Mouse (Mus musculus) kidney, embryonic 14.5 days (tissue): ENCODE data around the gene St6galnac4. TPM values are rescaled to one million over a fixed set of nuclear protein-coding genes. Genes with fewer than 3 reads are reported as not detected.
A peak's percentile ranks its signal among the peaks of the same experiment; 100 is the strongest.

ENCODE experiments used
- ATAC-seq: fragments of 200-750 bp; cut with Nextera tagmentation; 2 replicates; pipeline ENCODE4 v1.8.0; 2017; ENCODE audit warnings: moderate number of reproducible peaks, mild to moderate bottlenecking, moderate TSS enrichment, moderate library complexity; ENCODE audit not compliant: low FRiP score, low TSS enrichment
- H3K27ac ChIP-seq: fragments of 300-500 bp; sonication (generic); 2 replicates; pipeline ENCODE4 v1.5.1; 2014; ENCODE audit warnings: low read depth, mild to moderate bottlenecking, low read length, moderate library complexity, mixed read lengths
- H3K27me3 ChIP-seq: fragments of 300-500 bp; sonication (generic); 2 replicates; pipeline ENCODE4 v1.6.1; 2014; ENCODE audit warnings: mild to moderate bottlenecking, low read length; ENCODE audit not compliant: control insufficient read depth, insufficient read depth
- H3K36me3 ChIP-seq: fragments of 300-500 bp; sonication (generic); 2 replicates; pipeline ENCODE4 v1.6.1; 2014; ENCODE audit warnings: low read length, mixed read lengths; ENCODE audit not compliant: control insufficient read depth, insufficient read depth
- H3K4me1 ChIP-seq: fragments of 300-500 bp; sonication (generic); 2 replicates; pipeline ENCODE4 v1.6.1; 2014; ENCODE audit warnings: low read length, mixed read lengths; ENCODE audit not compliant: control insufficient read depth, insufficient read depth
- H3K4me2 ChIP-seq: fragments of 300-500 bp; sonication (generic); replicated peaks from 2 replicates; pipeline ENCODE4 v1.6.1; 2014; ENCODE audit warnings: low read depth, mild to moderate bottlenecking, low read length
- H3K4me3 ChIP-seq: fragments of 300-500 bp; sonication (generic); 2 replicates; pipeline ENCODE4 v1.5.1; 2014; ENCODE audit warnings: mild to moderate bottlenecking, low read length
- H3K9ac ChIP-seq: fragments of 300-500 bp; sonication (generic); 2 replicates; pipeline ENCODE4 v1.6.1; 2014; ENCODE audit warnings: low read depth, mild to moderate bottlenecking, low read length, moderate library complexity
- H3K9me3 ChIP-seq: fragments of 300-500 bp; sonication (generic); 2 replicates; pipeline ENCODE4 v1.6.1; 2016; ENCODE audit warnings: low read length; ENCODE audit not compliant: control insufficient read depth
- WGBS: fragments of 180-500 bp; shearing (Covaris S2); extraction: QIAGEN DNeasy Blood & Tissue Kit; methylation state at CpG from one replicate; pipeline ENCODE4 v1.1.7; 2014; 5-methylcytosine and 5-hydroxymethylcytosine counted together
- polyA plus RNA-seq: library from polyadenylated mRNA; unstranded; fragments of >200 nt; fragmentation: Nextera tagmentation; extraction: Ambion mirVana; gene quantifications from 2 replicates; pipeline ENCODE4 v1.2.1, GENCODE M21; 2014

St6galnac4 gene
- polyA plus RNA-seq, 1 experiment from 2014 or later = 20.0 TPM

DNA sequence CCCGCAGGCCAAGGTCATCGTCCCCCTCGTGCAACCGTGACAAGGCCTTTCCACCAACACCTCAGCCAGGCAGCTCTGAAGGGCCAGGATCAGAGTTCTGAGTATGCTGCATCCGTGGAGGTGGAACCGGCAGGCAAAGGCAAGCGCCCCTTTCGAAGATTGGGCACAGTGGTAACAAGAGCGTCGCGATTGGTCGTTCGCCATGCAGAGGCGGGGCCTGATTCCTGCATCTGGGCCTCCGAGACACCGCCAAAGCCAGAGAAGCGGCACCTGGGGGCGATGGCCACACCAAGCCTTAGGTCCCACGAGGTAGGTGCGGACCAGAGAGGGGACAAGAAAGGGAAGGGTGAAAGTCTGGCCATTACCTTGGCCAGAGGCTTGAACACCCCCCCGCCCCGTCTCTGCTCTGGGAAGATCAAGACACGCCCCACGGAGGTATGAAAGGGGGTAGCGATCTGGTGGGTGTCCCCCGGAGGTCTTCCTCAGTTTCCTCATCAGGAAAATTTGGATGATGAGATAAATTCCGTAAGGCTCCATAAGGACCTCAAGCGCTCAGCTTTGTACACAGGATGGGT is 11.2 kb upstream of the St6galnac4 start, which contains the start of gene 9430097D07Rik:
9430097D07Rik (minus strand) TSS at position 99 of the 575 bp plus-strand sequence.
- Histone ChIP-seq H3K9ac (peak within 1 kb of the TSS; percentile 38), H3K4me1 (peaks cover 11% of the 10 kb centered on the region)

DNA sequence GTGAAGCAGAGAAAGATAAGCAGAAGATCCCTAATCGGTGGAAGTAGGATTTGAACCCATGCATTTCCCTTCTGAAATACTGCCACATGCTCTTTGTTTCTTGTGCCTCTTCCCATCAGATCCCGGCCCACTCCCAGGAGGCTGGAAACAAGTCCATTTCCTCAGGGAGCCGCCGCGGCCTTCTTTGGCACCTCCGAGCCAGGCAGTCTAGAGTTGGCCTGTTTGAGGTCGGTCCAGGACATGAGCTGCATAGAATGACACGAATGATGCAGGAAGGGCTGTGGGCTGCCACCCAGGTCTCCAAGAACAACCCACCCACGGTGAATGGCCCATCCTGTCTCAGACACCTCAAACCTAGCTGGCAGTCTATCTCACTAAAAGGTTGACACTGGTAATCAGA is 10.4 kb upstream of the St6galnac4 start:
- Histone ChIP-seq H3K27ac (no peak overlapping the region), H3K9me3 (no peaks in the 10 kb centered on the region), H3K9ac (no peak overlapping the region), H3K4me3 (no peak overlapping the region), H3K36me3 (no peaks in the 10 kb centered on the region), H3K4me2 (no peak overlapping the region), H3K4me1 (peaks cover 7% of the 10 kb centered on the region), H3K27me3 (peaks cover 4% of the 10 kb centered on the region; the same call in 1 of the 2 replicates)
- ATAC-seq = no peak
- WGBS = 89% methylated on average over 9 of the region's 9 CpGs

More for the DNA sequence above, 11.2 kb upstream of the St6galnac4 start, which contains the start of gene 9430097D07Rik:
- peak; percentile 55 for ATAC-seq
- peaks cover 4% of the 10 kb centered on the region; the same call in 1 of the 2 replicates for H3K27me3 ChIP-seq
- no peaks in the 10 kb centered on the region for H3K36me3 ChIP-seq
- H3K27ac ChIP-seq = no peak within 1 kb of the TSS
- H3K9me3 ChIP-seq = no peaks in the 10 kb centered on the region
- WGBS = 5% methylated on average over 28 of the region's 28 CpGs
- peak within 1 kb of the TSS; percentile 37 for H3K4me3 ChIP-seq
- peak within 1 kb of the TSS; percentile 79 for H3K4me2 ChIP-seq

DNA sequence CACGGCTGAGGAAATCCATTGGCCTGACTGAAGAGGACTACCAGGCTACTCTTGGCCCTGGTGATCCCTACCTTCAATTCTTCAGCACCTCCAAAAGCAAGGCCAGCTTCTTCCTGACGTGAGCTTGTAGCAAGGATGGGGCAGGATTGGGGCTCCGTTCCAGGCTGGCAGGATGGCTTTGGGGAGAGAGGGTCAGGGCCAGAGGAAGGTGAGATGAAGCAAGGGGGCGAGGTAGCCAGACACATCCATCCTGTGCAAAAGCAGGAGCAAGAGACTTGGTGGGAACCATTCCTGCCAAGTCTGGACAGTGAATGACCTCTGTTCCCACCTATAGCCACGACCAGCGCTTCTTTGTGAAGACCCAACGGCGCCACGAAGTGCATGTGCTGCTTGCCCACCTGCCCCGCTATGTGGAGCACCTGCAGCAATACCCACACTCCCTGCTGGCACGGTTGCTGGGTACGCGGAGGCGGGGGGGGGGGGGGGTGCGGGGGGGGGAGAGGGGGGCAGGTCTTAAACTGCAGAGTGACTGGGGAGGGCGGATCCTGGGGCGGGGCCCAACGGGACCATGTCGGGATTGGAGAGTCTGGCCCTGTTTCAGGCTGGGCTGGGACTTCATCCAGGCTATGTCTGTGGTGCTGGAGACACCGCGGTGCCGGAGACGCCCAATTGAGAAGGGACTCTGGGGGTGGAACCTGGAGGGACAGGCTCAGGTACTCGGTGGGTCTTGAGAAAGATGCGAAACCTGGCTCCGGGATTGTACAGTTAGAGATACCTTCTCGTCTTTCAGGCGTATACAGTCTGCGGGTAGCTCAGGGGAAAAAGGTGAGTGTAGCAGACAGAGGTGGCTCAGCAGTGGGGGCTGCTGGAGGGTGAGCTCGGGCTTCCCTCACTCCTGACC is 8.5 kb upstream of the St6galnac4 start:
- Histone ChIP-seq H3K4me1 (peaks cover 5% of the 10 kb centered on the region; the same call in 1 of the 2 replicates), H3K4me2 (no peak overlapping the region), H3K27ac (no peak overlapping the region), H3K9me3 (no peaks in the 10 kb centered on the region), H3K4me3 (no peak overlapping the region), H3K36me3 (no peaks in the 10 kb centered on the region), H3K27me3 (peaks cover 7% of the 10 kb centered on the region; the same call in 1 of the 2 replicates), H3K9ac (no peak overlapping the region)
- 38% methylated on average over 26 of the region's 30 CpGs for WGBS
- no peak for ATAC-seq

DNA sequence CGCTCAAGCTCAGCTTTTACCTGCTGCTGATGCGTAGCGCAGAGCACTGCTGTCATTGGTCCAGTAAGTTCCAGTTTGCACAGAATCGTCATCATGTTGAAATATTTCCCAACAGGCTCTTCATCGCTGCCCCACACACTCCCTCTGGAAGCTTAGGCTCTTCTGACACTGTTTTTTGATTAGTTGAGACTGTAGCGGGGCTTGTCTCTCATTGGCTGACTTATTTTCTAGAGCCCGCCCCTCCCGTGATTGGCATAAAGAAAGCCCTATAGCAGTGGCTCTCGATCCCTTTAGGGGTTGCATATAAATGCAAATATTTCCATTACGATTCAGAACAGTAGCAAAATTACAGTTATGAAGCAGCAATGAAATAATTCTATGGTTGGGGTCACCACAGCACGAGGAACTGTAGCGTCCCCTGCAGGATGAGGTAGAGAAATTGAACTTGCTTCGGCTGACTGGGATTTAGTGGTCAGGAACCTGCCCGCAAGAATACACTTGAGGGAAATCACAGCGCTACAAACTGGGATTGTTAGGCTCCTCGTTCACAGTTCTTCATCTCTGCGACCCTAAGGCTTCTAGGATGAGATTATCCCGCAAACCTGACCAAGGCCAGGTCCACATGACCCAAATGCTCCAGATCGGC is 5.3 kb upstream of the St6galnac4 start:
- H3K4me3 ChIP-seq = peak overlapping the region; percentile 26
- peaks cover 7% of the 10 kb centered on the region; the same call in 1 of the 2 replicates for H3K27me3 ChIP-seq
- no peak; the same call in 1 of the 2 replicates for ATAC-seq

DNA sequence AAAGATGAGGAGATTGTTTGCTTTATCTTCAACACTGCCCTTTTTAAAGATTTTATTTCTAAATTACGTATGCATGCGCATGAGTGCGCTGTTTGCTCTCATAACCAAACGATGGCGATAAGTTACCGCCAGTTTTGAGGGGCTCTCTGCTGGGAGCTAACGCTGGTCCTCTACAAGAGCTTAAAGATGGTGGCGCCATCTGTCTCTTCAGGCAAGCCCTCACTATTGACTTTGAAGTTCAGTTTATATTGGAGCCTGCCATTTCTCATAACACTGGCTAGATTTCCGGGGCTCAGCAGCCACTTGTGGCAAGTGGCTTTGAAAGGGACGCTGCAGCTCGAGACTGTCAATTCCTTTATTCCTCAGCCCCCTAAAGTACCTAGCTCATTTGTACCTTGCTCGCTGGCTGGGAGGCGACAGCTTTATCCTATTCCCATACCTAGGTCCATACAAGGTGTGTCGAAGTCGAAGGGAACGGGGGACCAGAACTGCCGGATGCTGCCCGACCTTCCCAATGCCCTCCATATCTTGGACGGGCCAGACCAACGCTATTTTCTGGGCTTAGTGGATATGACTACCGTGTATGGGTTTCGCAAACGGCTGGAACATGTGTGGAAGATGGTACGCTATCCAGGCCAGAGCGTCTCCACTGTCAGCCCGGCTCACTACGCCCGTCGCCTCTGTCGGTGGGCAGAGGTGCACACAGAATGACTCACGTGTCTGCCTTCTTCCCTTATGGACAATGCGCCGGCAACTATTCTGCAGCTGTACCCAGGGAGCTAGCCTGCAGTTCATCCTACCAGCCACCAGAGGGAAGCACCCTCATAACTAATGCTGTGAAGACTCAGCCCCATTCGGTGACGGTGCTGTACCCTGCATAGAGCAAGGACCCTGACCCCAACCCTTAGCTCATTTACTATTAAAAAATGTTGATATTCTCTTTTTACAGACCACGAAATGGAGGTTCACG is 3.8 kb upstream of the St6galnac4 start:
- WGBS = 13% methylated on average over 37 of the region's 37 CpGs

More for the DNA sequence above, 5.3 kb upstream of the St6galnac4 start:
- Histone ChIP-seq H3K4me2 (no peak overlapping the region; the same call in none of the 2 replicates), H3K4me1 (no peaks in the 10 kb centered on the region), H3K9ac (no peak overlapping the region), H3K36me3 (no peaks in the 10 kb centered on the region), H3K27ac (no peak overlapping the region), H3K9me3 (no peaks in the 10 kb centered on the region)
- 35% methylated on average over 19 of the region's 19 CpGs for WGBS

DNA sequence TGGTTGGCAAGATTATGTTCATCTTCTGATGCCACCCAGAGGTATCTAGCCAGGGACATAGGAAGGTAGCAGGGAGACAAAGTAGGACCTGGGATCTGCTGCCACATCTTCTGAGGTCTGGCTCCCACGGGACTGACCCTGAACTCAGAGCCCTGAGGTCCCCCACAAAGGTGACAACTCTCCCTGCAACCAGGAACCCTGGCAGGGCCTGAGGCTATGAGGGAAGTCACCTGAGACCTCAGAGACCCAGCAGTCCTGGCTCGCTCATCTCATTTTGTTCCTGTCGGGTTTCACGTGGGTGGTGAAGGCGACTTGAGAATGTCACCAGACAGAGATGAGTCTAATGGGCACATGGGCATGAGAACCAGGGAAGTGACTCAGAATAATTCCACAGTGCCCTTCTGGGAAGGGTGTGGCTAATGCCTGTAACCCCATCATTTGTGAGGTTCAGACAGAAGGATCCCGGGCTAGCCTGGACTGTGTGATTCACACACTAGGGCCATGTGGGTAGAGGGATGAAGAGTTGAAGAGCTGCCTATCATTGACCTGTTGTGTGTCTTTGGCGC is 1.7 kb upstream of the St6galnac4 start:
- H3K4me2 ChIP-seq = no peak overlapping the region
- H3K9ac ChIP-seq = no peak overlapping the region
- H3K36me3 ChIP-seq = no peaks in the 10 kb centered on the region
- no peak overlapping the region for H3K4me3 ChIP-seq
- H3K9me3 ChIP-seq = no peaks in the 10 kb centered on the region
- peaks cover 12% of the 10 kb centered on the region; the same call in 1 of the 2 replicates for H3K4me1 ChIP-seq
- ATAC-seq = no peak
- 0 out of 2 replicates have a peak, but pooled peaks cover 3% of the 10 kb centered on the region for H3K27me3 ChIP-seq
- no peak overlapping the region for H3K27ac ChIP-seq
- WGBS = 82% methylated on average over 7 of the region's 7 CpGs

More for the DNA sequence above, 3.8 kb upstream of the St6galnac4 start:
- Histone ChIP-seq H3K27ac (no peak overlapping the region), H3K9me3 (no peaks in the 10 kb centered on the region), H3K27me3 (peaks cover 5% of the 10 kb centered on the region; the same call in 1 of the 2 replicates), H3K4me1 (peaks cover 8% of the 10 kb centered on the region; the same call in 1 of the 2 replicates), H3K4me3 (peak overlapping the region; percentile 20), H3K9ac (0 out of 2 replicates have a peak overlapping the region, but pooled peaks have one; percentile 18), H3K36me3 (no peaks in the 10 kb centered on the region), H3K4me2 (peak overlapping the region; percentile 34)
- ATAC-seq = peak; percentile 61

DNA sequence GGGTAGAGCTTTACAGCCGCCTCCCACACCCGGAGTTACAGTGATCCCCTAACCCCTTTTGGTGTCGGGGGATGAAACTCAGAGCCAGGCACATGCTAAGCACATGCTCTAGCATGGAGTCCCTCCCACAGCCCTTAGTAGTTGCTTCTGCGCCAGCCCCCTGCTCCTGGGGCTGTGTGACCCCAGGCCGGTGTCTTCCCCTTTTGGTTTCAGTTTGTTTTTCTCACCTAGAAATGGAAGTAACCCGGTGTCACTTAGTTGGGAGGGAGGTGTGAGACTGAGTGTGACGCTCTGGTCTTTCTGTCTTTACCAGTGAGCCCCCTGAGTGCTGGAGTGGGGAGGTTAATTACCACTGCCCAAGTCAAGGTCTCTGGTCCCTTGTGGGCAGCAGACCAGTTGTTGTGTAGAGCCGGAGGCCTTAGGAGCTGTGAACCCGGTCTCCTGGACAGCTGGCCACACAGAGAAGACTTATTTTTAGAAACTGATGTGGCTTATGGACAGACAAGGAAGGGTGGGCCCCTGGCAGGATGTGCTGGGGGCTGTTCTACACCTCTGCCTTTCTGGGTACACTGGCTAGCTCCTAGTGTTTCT is 931 bp downstream of the St6galnac4 start:
- H3K4me1 ChIP-seq = peaks cover 12% of the 10 kb centered on the region; the same call in 1 of the 2 replicates
- H3K27ac ChIP-seq = 0 out of 2 replicates have a peak overlapping the region, but pooled peaks have one; percentile 2
- H3K36me3 ChIP-seq = no peaks in the 10 kb centered on the region
- peak overlapping the region; percentile 62 for H3K4me2 ChIP-seq
- H3K4me3 ChIP-seq = peak overlapping the region; percentile 50
- peak overlapping the region; percentile 61 for H3K9ac ChIP-seq
- H3K9me3 ChIP-seq = no peaks in the 10 kb centered on the region
- ATAC-seq = no peak
- 14% methylated on average over 9 of the region's 9 CpGs for WGBS
- H3K27me3 ChIP-seq = 0 out of 2 replicates have a peak, but pooled peaks cover 3% of the 10 kb centered on the region
